Comparison of ENCODE assay signal across 18 mouse cellular contexts in the genomic region with DNA sequence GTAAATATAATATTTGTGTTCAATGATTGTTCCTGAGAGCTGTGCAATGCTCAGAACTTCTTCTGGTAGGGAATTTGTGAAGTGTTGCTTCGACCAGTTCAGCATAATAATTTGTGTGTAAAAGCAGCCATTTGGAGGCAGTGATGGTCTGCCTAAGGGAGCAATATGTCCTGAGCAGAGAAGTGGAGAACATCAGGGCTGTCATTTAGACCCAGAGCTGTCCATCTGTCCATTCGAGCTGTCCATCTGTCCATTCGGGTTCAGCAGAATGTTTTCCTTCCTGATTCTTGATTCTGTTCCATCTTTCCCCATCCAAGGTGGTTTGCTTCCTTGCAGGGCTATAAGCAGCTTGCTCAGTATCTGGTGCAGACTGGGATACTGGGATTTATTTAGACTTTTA. TPM values are rescaled to one million over a fixed set of nuclear protein-coding genes. Genes with fewer than 3 reads are reported as not detected.
DNase-seq lines count a peak whose midpoint lies in the region; ATAC-seq and TF ChIP-seq lines count a peak whose summit lies in the region.
"Had no signal": no experiment of that assay in that cellular context is flagged by ENCODE, and none has a peak within 500 bp of the region (broad histone marks: within the 10 kb centered on the region; RNA-seq: fewer than 3 reads in every experiment).

No protein-coding gene starts in this region.

- H3K4me2 ChIP-seq in lung, postnatal 0 days (replicated peaks; ENCODE audit: low read depth, low read length), result no peak overlapping the region
- no peak overlapping the region for H3K4me2 ChIP-seq in liver, embryonic 11.5 days
- H3K4me2 ChIP-seq: embryonic facial prominence, embryonic 15.5 days; forebrain, embryonic 12.5 days; liver, embryonic 15.5 days; midbrain, embryonic 13.5 days had no signal

- H3K4me1 ChIP-seq in lung, postnatal 0 days (ENCODE audit: insufficient read depth, low read depth, low read length), result peaks cover 13% of the 10 kb centered on the region; the same call in 1 of the 2 replicates
- H3K4me1 ChIP-seq in limb, embryonic 10.5 days, result peaks cover 35% of the 10 kb centered on the region
- no peaks in the 10 kb centered on the region for H3K4me1 ChIP-seq in liver, embryonic 11.5 days (replicated peaks; ENCODE audit: control insufficient read depth, insufficient read depth, low read length)
- H3K4me1 ChIP-seq: liver, embryonic 15.5 days had no signal

- no peak for DNase-seq in gastrocnemius, adult 2 months
- DNase-seq in gastrocnemius, adult 8-10 months (ENCODE audit: low spot score in 2 of 2), result no peak
- no peak for DNase-seq in lung, postnatal 0 days (ENCODE audit: low spot score)
- DNase-seq in lung, postnatal 4 days, result no peak
- peak; percentile 25 for DNase-seq in cerebellum, adult 8-10 months
- DNase-seq in limb, embryonic 10.5 days (ENCODE audit: low spot score), result no peak
- no peak for DNase-seq in liver, embryonic 11.5 days (ENCODE audit: low spot score)
- no peak for DNase-seq in left cerebral cortex, adult 11 months (ENCODE audit: low spot score)
- DNase-seq: right cerebral cortex, postnatal 14 days had no signal

- intact Hi-C loops in gastrocnemius, adult 2 months (cut with DNase I), result no loop called here

- no peak for TF ChIP-seq EP300 in lung, postnatal 0 days (IDR thresholded peaks at IDR 0.05)

- 64% methylated on average over 3 of the region's 3 CpGs for WGBS in lung, postnatal 0 days
- WGBS in limb, embryonic 10.5 days, result 75% methylated on average over 3 of the region's 3 CpGs
- 44% methylated on average over 3 of the region's 3 CpGs for WGBS in liver, embryonic 11.5 days

- no peak overlapping the region for H3K4me3 ChIP-seq in gastrocnemius, adult 2 months
- no peak overlapping the region for H3K4me3 ChIP-seq in lung, postnatal 0 days (ENCODE audit: low read depth, low read length)
- no peak overlapping the region for H3K4me3 ChIP-seq in limb, embryonic 10.5 days
- H3K4me3 ChIP-seq in liver, embryonic 11.5 days (ENCODE audit: low read depth, low read length), result no peak overlapping the region
- H3K4me3 ChIP-seq: embryonic facial prominence, embryonic 15.5 days; forebrain, embryonic 12.5 days; liver, embryonic 15.5 days; midbrain, embryonic 13.5 days had no signal

- no peak overlapping the region for H3K9ac ChIP-seq in lung, postnatal 0 days (replicated peaks; ENCODE audit: low read depth)
- no peak overlapping the region for H3K9ac ChIP-seq in liver, embryonic 11.5 days (ENCODE audit: low read depth, low read length)
- H3K9ac ChIP-seq: embryonic facial prominence, embryonic 15.5 days; forebrain, embryonic 12.5 days; liver, embryonic 15.5 days; midbrain, embryonic 13.5 days had no signal

- no peak for TF ChIP-seq CTCF in gastrocnemius, adult 2 months (IDR thresholded peaks at IDR 0.05)
- TF ChIP-seq CTCF in lung, postnatal 0 days (IDR thresholded peaks at IDR 0.05), result peak; percentile 27

- H3K27me3 ChIP-seq in lung, postnatal 0 days (replicated peaks; ENCODE audit: insufficient read depth, low read length), result no peaks in the 10 kb centered on the region
- no peaks in the 10 kb centered on the region for H3K27me3 ChIP-seq in limb, embryonic 10.5 days (ENCODE audit: low read depth, poor library complexity, severe bottlenecking)
- H3K27me3 ChIP-seq in liver, embryonic 11.5 days (replicated peaks; ENCODE audit: control insufficient read depth, insufficient read depth, low read length), result no peaks in the 10 kb centered on the region
- H3K27me3 ChIP-seq: embryonic facial prominence, embryonic 15.5 days; forebrain, embryonic 12.5 days; liver, embryonic 15.5 days; midbrain, embryonic 13.5 days had no signal

- H3K27ac ChIP-seq in gastrocnemius, adult 2 months, result peak overlapping the region; percentile 7; the same call in 1 of the 2 replicates
- H3K27ac ChIP-seq in lung, postnatal 0 days (ENCODE audit: low read length), result no peak overlapping the region
- peak overlapping the region; percentile 21; the same call in 1 of the 2 replicates for H3K27ac ChIP-seq in limb, embryonic 10.5 days
- H3K27ac ChIP-seq in liver, embryonic 11.5 days (ENCODE audit: low read depth, low read length), result no peak overlapping the region
- H3K27ac ChIP-seq: embryonic facial prominence, embryonic 15.5 days; forebrain, embryonic 12.5 days; liver, embryonic 15.5 days; midbrain, embryonic 13.5 days had no signal

- no peaks in the 10 kb centered on the region for H3K36me3 ChIP-seq in lung, postnatal 0 days (ENCODE audit: insufficient read depth, low read length)
- no peaks in the 10 kb centered on the region for H3K36me3 ChIP-seq in limb, embryonic 10.5 days
- H3K36me3 ChIP-seq in liver, embryonic 11.5 days (ENCODE audit: control insufficient read depth, insufficient read depth, low read length), result no peaks in the 10 kb centered on the region
- H3K36me3 ChIP-seq: embryonic facial prominence, embryonic 15.5 days; forebrain, embryonic 12.5 days; liver, embryonic 15.5 days; midbrain, embryonic 13.5 days had no signal

- ATAC-seq in lung, postnatal 0 days, result no peak
- ATAC-seq in liver, embryonic 11.5 days (replicated peaks; ENCODE audit: low FRiP score), result no peak

- H3K9me3 ChIP-seq in lung, postnatal 0 days (ENCODE audit: low read length), result no peaks in the 10 kb centered on the region
- no peaks in the 10 kb centered on the region for H3K9me3 ChIP-seq in limb, embryonic 10.5 days (replicated peaks)
- H3K9me3 ChIP-seq in liver, embryonic 11.5 days (ENCODE audit: control insufficient read depth, low read length), result no peaks in the 10 kb centered on the region
- H3K9me3 ChIP-seq: embryonic facial prominence, embryonic 15.5 days; forebrain, embryonic 12.5 days; liver, embryonic 15.5 days; midbrain, embryonic 13.5 days had no signal

RNA-seq across cellular contexts. Expression of a gene that starts 33.4 kb away (rescaled TPM):
- not detected for total RNA-seq in gastrocnemius, adult 2 months (2021)
- not detected for total RNA-seq in gastrocnemius, adult 8-10 months (2022)
- 0.23 TPM in 1 of 2 replicates, not detected in the other for polyA plus RNA-seq in lung, postnatal 0 days (2015; fragmentation: Nextera tagmentation; extraction: Ambion mirVana)
- polyA plus RNA-seq in limb, embryonic 10.5 days (2016; fragmentation: Nextera tagmentation; extraction: Ambion mirVana), result not detected in 2 replicates
- polyA plus RNA-seq in liver, embryonic 11.5 days (2014; fragmentation: Nextera tagmentation; extraction: Ambion mirVana), result 0.26 TPM in 1 of 2 replicates, not detected in the other
- total RNA-seq: common myeloid progenitor, adult 5-6 weeks; granulocyte monocyte progenitor cell, adult 5-6 weeks; layer of hippocampus, postnatal 10 days had no signal
- polyA plus RNA-seq: forebrain, embryonic 12.5 days; heart, embryonic 14.5 days; liver, embryonic 15.5 days; midbrain, embryonic 13.5 days; neural tube, embryonic 11.5 days had no signal

Comparison
In these comparisons a context has a peak if more than half of its experiments do, and no peak if none do; other contexts are left out.
1. H3K27ac ChIP-seq: peak in gastrocnemius, adult 2 months (single experiment) and limb, embryonic 10.5 days (single experiment); none in lung, postnatal 0 days (single experiment) and liver, embryonic 11.5 days (single experiment).